Mouse (Mus musculus) kidney, embryonic 16.5 days (tissue): Measurements from ENCODE around the gene Pofut1. TPM values are rescaled to one million over a fixed set of nuclear protein-coding genes. Genes with fewer than 3 reads are reported as not detected.

Experiments used
- polyA plus RNA-seq: library from polyadenylated mRNA; unstranded; fragments of >200 nt; fragmentation: Nextera tagmentation; extraction: Ambion mirVana; gene quantifications from 2 replicates; pipeline ENCODE4 v1.2.1, GENCODE M21; 2015

Pofut1 gene
- polyA plus RNA-seq, 1 experiment from 2014 or later = 6.5 TPM

Other genes starting within 250 kb of the Pofut1 start
- gene Pdrg1, start 226.1 kb upstream of the Pofut1 start, polyA plus RNA-seq = 115 and 130 TPM in 2 replicates
- not detected in 2 replicates for gene Xkr7, start 209.7 kb upstream of the Pofut1 start, polyA plus RNA-seq
- 1.8 and 2.4 TPM in 2 replicates for gene Ccm2l, start 175.6 kb upstream of the Pofut1 start, polyA plus RNA-seq
- gene Hck, start 133.1 kb upstream of the Pofut1 start, polyA plus RNA-seq = 6.3 and 6.6 TPM in 2 replicates
- 102 and 108 TPM in 2 replicates for gene Tm9sf4, start 80.2 kb upstream of the Pofut1 start, polyA plus RNA-seq
- 14.0 and 14.6 TPM in 2 replicates for gene Tspyl3, start 16.1 kb upstream of the Pofut1 start, polyA plus RNA-seq
- 14.0 and 17.3 TPM in 2 replicates for gene Plagl2, start 107 bp upstream of the Pofut1 start, polyA plus RNA-seq
- 8.9 TPM in 2 replicates for gene Kif3b, start 49.9 kb downstream of the Pofut1 start, polyA plus RNA-seq
- gene Asxl1, start 104.3 kb downstream of the Pofut1 start, polyA plus RNA-seq = 11.6 and 11.7 TPM in 2 replicates